Mouse (Mus musculus) effector memory CD4-positive, alpha-beta T cell, adult 7 months (primary cell): ENCODE results near the gene Olfr1056. TPM values are rescaled to one million over a fixed set of nuclear protein-coding genes. Genes with fewer than 3 reads are reported as not detected.

ENCODE experiments used
- polyA plus RNA-seq: library from polyadenylated mRNA; unstranded; fragments of 100-300 nt; shearing (Covaris generic); gene quantifications from one replicate; pipeline ENCODE4 v1.2.1, GENCODE M21; 2017

The Olfr1056 gene
- not detected for polyA plus RNA-seq

DNA sequence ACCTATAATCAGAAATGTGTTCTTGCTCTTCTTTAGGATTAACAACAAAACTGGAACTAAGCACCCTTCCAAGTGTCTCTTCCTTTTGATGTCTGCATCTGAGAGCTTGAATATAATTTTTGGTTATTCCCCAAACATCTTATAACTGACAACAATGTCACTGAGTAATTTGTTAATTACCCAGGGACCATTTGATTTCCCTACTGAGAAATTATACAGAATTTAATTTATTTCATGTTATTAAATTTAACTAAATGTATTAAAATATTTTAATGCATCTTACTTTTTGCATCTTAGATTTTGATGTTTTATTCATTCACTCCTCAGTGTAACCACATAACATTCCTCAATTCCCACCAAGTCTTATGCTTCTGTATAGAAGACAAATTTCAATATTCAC is at the start of gene Olfr1056:
Olfr1056 (minus strand) TSS at position 101 of the 400 bp plus-strand sequence.

DNA sequence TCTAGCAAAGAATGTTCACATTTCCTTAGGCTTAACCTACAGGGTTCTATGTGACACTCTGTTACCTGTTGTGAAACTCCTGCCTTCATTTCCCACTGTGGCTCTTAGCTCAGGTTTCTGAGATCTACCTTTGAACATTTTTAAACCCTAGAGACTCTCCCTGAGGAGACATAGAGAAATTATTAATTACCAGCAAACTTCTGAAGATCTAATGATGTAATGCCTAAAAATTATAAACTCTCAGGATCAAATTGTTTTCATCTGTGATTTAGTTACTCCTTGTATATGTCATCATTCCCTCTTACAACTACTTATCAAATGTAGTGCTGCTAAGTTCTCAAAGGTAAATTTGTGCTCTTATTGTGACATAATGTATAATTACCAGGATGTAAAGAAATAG is 26.2 kb upstream of the Olfr1056 start, which contains the start of gene Olfr1058:
Olfr1058 (minus strand) TSS at position 101 of the 400 bp plus-strand sequence.

DNA sequence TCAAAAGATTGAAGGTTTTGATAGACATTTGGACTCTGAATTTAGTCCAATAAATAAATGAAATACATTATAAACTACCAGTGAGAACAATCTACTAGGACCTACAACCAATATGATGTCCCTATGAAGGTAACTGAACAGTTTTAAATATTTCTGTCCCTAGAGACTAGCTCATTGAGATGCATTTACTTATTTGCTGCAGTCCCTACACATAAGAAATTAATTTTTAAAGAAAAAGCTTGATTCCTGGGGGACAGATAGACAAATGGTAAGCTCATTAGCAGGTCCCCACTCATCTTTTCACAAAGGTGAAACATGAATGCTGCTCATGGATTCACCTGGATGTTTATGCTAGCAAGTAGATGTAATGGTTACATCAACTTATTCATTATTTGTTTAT is 16.0 kb upstream of the Olfr1056 start, which contains the start of gene Olfr1057:
Olfr1057 (minus strand) TSS at position 101 of the 400 bp plus-strand sequence.

DNA sequence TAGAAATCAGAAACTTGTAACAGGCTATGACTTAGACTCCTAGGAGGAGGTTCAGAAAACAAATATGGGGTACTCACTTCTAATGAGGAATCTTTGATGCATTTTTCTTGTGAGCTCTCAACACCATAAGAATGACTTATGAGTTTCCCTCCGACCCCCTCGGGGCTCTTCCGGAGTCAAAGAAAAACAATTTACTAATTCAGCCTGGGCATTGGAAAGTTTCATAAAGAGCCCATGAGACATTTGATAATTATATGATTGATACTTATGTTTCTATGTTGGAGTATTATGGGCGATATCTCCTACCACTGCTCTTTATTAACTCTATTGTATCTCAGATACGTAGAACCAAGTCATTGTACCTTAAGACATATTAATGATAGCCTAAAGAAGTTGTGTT is 12.1 kb downstream of the Olfr1056 start, which contains the start of gene Olfr1055:
Olfr1055 (minus strand) TSS at position 101 of the 400 bp plus-strand sequence.

DNA sequence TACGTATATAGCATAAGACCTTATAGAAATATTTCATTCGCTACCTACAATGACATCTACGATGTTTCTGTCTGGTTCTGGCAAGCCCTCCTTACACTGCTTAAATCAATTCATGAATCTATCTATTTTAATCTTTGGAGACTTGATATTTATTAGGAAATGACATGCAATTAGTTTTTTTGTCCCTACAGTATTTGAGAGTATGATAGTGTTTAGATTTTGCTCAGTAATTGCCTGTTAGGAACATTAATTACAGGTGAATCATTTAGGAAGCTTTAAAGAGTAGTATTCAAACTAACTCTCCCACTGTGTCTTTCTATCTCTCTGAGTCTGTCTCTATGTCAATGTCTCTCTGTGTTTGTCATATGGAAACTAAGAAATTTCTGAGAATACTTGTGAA is 26.9 kb downstream of the Olfr1056 start, which contains the start of gene Olfr1054:
Olfr1054 (minus strand) TSS at position 101 of the 400 bp plus-strand sequence.

DNA sequence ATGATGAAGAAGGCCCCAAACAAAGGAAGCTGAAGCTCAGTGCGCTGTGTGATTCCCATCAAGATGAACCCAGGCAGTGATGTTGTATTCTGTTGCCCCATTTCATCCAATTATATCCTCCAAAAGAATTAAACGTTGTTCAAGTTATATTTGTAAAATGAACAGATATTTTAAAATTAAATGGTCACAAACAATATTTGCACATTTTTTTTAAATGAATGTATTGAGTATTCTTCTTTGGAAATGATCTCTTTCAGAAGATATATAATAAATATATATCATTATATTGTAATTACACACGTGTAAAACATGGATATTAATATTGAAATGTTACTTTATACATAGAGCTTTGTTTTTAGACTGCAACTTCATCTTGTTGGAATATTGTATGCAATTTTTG is 47.1 kb downstream of the Olfr1056 start, which contains the start of gene Olfr1053:
Olfr1053 (minus strand) TSS at position 101 of the 400 bp plus-strand sequence.

Other genes starting within 250 kb of the Olfr1056 start
- not detected for gene Olfr1039, start 226.5 kb downstream of the Olfr1056 start, polyA plus RNA-seq
- not detected for gene Olfr1040, start 215.7 kb downstream of the Olfr1056 start, polyA plus RNA-seq
- 0.29 TPM for gene Olfr1042, start 200.6 kb downstream of the Olfr1056 start, polyA plus RNA-seq
- not detected for gene Olfr1043, start 194.9 kb downstream of the Olfr1056 start, polyA plus RNA-seq
- 0.45 TPM for gene Olfr1044, start 184.6 kb downstream of the Olfr1056 start, polyA plus RNA-seq
- 0.38 TPM for gene Olfr52, start 176.8 kb downstream of the Olfr1056 start, polyA plus RNA-seq
- gene Olfr1045, start 159.5 kb downstream of the Olfr1056 start, polyA plus RNA-seq = not detected
- gene Olfr1046, start 143.2 kb downstream of the Olfr1056 start, polyA plus RNA-seq = not detected
- gene Olfr1047, start 131.1 kb downstream of the Olfr1056 start, polyA plus RNA-seq = not detected
- not detected for gene Olfr1048, start 122.2 kb downstream of the Olfr1056 start, polyA plus RNA-seq
- gene Olfr1049, start 104.1 kb downstream of the Olfr1056 start, polyA plus RNA-seq = not detected
- not detected for gene Olfr1051, start 83.4 kb downstream of the Olfr1056 start, polyA plus RNA-seq
- gene Olfr1052, start 70.0 kb downstream of the Olfr1056 start, polyA plus RNA-seq = not detected
- not detected for gene Olfr1053, start 47.2 kb downstream of the Olfr1056 start, polyA plus RNA-seq
- not detected for gene Olfr1054, start 27.0 kb downstream of the Olfr1056 start, polyA plus RNA-seq
- not detected for gene Olfr1055, start 12.2 kb downstream of the Olfr1056 start, polyA plus RNA-seq
- gene Olfr1057, start 15.9 kb upstream of the Olfr1056 start, polyA plus RNA-seq = not detected
- gene Olfr1058, start 26.1 kb upstream of the Olfr1056 start, polyA plus RNA-seq = not detected
- not detected for gene Olfr1061, start 51.6 kb upstream of the Olfr1056 start, polyA plus RNA-seq
- not detected for gene Olfr1062, start 64.3 kb upstream of the Olfr1056 start, polyA plus RNA-seq
- gene Olfr1065, start 88.1 kb upstream of the Olfr1056 start, polyA plus RNA-seq = not detected
- not detected for gene Olfr1066, start 93.8 kb upstream of the Olfr1056 start, polyA plus RNA-seq
- gene Olfr228, start 124.9 kb upstream of the Olfr1056 start, polyA plus RNA-seq = not detected
- gene Olfr1076, start 146.0 kb upstream of the Olfr1056 start, polyA plus RNA-seq = 0.41 TPM
- gene Olfr1079, start 180.0 kb upstream of the Olfr1056 start, polyA plus RNA-seq = not detected
- 0.24 TPM for gene Olfr1080, start 195.8 kb upstream of the Olfr1056 start, polyA plus RNA-seq
- gene Olfr1082, start 236.5 kb upstream of the Olfr1056 start, polyA plus RNA-seq = not detected